Mouse (Mus musculus) E14TG2a.4 (cell line): ENCODE results near the gene Klhl24.

Source experiments
- H3K27me3 ChIP-seq: 2 replicates; pipeline ENCODE4 v1.6.1; 2014; ENCODE audit warnings: low read length, control low read depth; ENCODE audit not compliant: insufficient read depth
- H3K36me3 ChIP-seq: 2 replicates; pipeline ENCODE4 v1.6.1; 2014; ENCODE audit warnings: low read length, control low read depth; ENCODE audit not compliant: insufficient read depth
- H3K4me1 ChIP-seq: replicated peaks from 2 replicates; pipeline ENCODE4 v1.6.1; 2014; ENCODE audit warnings: low read depth, low read length, control low read depth
- H3K4me3 ChIP-seq: replicated peaks from 2 replicates; pipeline ENCODE4 v1.5.1; 2014; ENCODE audit warnings: mild to moderate bottlenecking, low read length
- H3K9me3 ChIP-seq: 2 replicates; pipeline ENCODE4 v1.6.1; 2014; ENCODE audit warnings: low read length, control low read depth
- CTCF ChIP-seq: conservative IDR thresholded peaks from 2 replicates; pipeline ENCODE4 v1.5.1; 2014; ENCODE audit warnings: low read length
- NANOG ChIP-seq: IDR thresholded peaks from 2 replicates; pipeline ENCODE4 v1.6.1; 2014; ENCODE audit warnings: borderline replicate concordance, low read length, mixed read lengths
- POU5F1 ChIP-seq: IDR thresholded peaks from 2 replicates; pipeline ENCODE4 v1.6.1; 2014; ENCODE audit warnings: low read length, borderline replicate concordance

Gene Klhl24

DNA sequence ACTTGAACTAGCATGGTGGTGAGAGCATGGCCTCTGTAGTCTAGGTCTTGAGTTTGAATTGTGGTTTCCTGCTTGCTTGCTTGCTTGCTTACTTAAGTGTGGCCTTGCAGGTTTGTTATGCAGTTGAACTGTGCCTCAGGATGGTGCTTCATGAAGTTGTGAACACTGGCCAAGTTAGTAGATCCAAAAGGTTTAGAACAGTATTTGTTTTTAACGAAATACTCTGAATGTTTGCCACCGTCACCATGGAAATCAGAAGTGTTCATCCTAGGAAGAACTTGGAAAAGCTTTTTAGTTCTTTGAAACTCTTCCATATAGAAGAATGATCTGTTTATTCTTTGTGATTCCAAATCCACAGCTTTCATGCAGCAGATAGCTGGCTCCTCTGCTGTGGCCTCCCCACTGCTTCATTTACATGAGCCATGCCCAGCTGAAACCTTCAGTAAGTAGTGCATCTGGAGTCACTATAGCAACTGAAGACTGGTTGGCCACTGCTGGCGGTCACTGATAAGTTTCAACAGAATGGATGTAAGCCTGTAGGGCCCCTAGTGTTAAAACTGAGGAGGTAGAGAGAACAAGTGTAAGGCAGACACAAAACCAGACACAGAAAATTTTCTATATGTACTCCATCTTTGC lies 72.2 kb downstream of the Klhl24 start:
- Histone ChIP-seq H3K9me3 (no peaks in the 10 kb centered on the region), H3K4me3 (no peak overlapping the region), H3K36me3 (peaks cover 85% of the 10 kb centered on the region), H3K27me3 (no peaks in the 10 kb centered on the region), H3K4me1 (peaks cover 13% of the 10 kb centered on the region)
- no peak for TF ChIP-seq NANOG
- TF ChIP-seq CTCF: no peak
- TF ChIP-seq POU5F1: no peak
